Mouse (Mus musculus): ENCODE measurements around the gene Rnf222.
A peak's percentile ranks its signal among the peaks of the same experiment; 100 is the strongest.
"Not testable (repeated sequence)": the region's sequence is repeated elsewhere in the genome, so short reads cannot be mapped to it uniquely, and the experiment has no call there.

Gene Rnf222

GRCm38 (mm10) chr11:68911531-68912177 is 23.3 kb downstream of the Rnf222 start:
- peak; percentile 41 to 61 for DNase-seq

GRCm38 (mm10) chr11:68914566-68914965 is 26.2 kb downstream of the Rnf222 start:
- no peak for DNase-seq

GRCm38 (mm10) chr11:68923191-68923590 is 34.8 kb downstream of the Rnf222 start:
- peak; percentile 63 to 88 for DNase-seq

GRCm38 (mm10) chr11:68924749-68925148 is 36.4 kb downstream of the Rnf222 start:
- DNase-seq, result no peak

GRCm38 (mm10) chr11:68926981-68927380 is 38.6 kb downstream of the Rnf222 start, which contains the start of gene Odf4:
TSS of gene Odf4 (minus strand) at chr11:68927081.
- no peak for DNase-seq

GRCm38 (mm10) chr11:68929947-68930346 is 41.6 kb downstream of the Rnf222 start:
- no peak for DNase-seq

GRCm38 (mm10) chr11:68933885-68934507 is 45.6 kb downstream of the Rnf222 start:
- DNase-seq, result no peak

GRCm38 (mm10) chr11:68936951-68937350 is 48.6 kb downstream of the Rnf222 start:
- not testable (repeated sequence) for DNase-seq

GRCm38 (mm10) chr11:68939451-68940304 is 51.3 kb downstream of the Rnf222 start:
- DNase-seq, result peak; percentile 90 to 96

- peak; percentile 82 to 91 for DNase-seq
Measured at GRCm38 (mm10) chr11:68940516-68940915, 52.2 kb downstream of the Rnf222 start.

- DNase-seq, result peak; percentile 53 to 84
Measured at GRCm38 (mm10) chr11:68942731-68943130, 54.4 kb downstream of the Rnf222 start.

GRCm38 (mm10) chr11:68945245-68945644 is 56.9 kb downstream of the Rnf222 start:
- DNase-seq, result no peak

Data from kidney, postnatal 25 days (tissue).